ENCODE assay signal across 10 mouse cellular contexts in the genomic region with DNA sequence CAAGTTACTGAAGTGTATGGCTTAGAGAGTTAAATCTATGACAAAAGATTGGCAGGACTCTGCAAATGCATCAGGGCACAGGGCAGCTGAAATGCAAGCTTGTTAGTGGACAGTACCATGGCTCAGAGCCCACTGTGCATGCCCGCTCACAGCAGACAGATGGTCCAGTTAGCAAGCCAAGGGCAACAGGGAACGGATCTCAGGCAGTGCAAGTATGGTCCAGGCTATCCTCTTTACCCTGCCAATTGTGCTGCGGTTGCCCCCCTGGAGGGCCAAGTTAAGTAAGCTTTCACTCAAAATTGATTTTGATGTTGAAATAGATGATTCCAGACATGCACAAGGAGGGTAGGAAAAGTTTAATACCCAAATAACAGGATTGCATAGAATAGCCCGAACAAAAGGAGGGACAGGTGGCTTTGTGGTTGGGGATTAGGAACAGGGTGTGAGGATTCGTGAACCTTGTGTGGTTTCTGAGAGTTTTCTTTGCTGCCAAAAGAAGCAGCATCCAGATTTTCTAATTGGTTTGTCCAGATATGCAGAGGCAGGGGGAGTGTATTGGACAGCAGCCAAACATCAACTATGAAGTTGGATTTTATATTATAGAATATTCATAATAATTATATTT.
DNase-seq lines count a peak whose midpoint lies in the region; ATAC-seq lines count a peak whose summit lies in the region.
"Had no signal": no experiment of that assay in that cellular context is flagged by ENCODE, and none has a peak within 500 bp of the region (broad histone marks: within the 10 kb centered on the region; RNA-seq: fewer than 3 reads in every experiment).

No protein-coding gene starts in this region.

- no peaks in the 10 kb centered on the region for H3K9me3 ChIP-seq in forebrain, embryonic 11.5 days (ENCODE audit: control insufficient read depth, low read length)
- H3K9me3 ChIP-seq in forebrain, embryonic 10.5 days = no peaks in the 10 kb centered on the region
- no peaks in the 10 kb centered on the region for H3K9me3 ChIP-seq in embryonic facial prominence, embryonic 13.5 days
- H3K9me3 ChIP-seq in midbrain, embryonic 12.5 days = no peaks in the 10 kb centered on the region
- no peaks in the 10 kb centered on the region for H3K9me3 ChIP-seq in liver, embryonic 11.5 days (ENCODE audit: control insufficient read depth, low read length)
- H3K9me3 ChIP-seq: limb, embryonic 12.5 days had no signal

- 46% methylated on average over 5 of the region's 5 CpGs for WGBS in forebrain, embryonic 11.5 days
- 61% methylated on average over 5 of the region's 5 CpGs for WGBS in forebrain, embryonic 10.5 days
- 25% methylated on average over 5 of the region's 5 CpGs for WGBS in embryonic facial prominence, embryonic 13.5 days
- 33% methylated on average over 5 of the region's 5 CpGs for WGBS in midbrain, embryonic 12.5 days
- WGBS in liver, embryonic 11.5 days = 81% methylated on average over 5 of the region's 5 CpGs

- H3K27ac ChIP-seq in forebrain, embryonic 11.5 days (ENCODE audit: low read depth, low read length) = no peak overlapping the region
- no peak overlapping the region for H3K27ac ChIP-seq in forebrain, embryonic 10.5 days
- peak overlapping the region; percentile 33 for H3K27ac ChIP-seq in embryonic facial prominence, embryonic 13.5 days
- H3K27ac ChIP-seq in midbrain, embryonic 12.5 days (replicated peaks) = no peak overlapping the region
- H3K27ac ChIP-seq in liver, embryonic 11.5 days (ENCODE audit: low read depth, low read length) = no peak overlapping the region
- H3K27ac ChIP-seq: limb, embryonic 12.5 days had no signal

- H3K36me3 ChIP-seq in forebrain, embryonic 11.5 days (ENCODE audit: control insufficient read depth, insufficient read depth, low read length) = no peaks in the 10 kb centered on the region
- H3K36me3 ChIP-seq in forebrain, embryonic 10.5 days (replicated peaks) = no peaks in the 10 kb centered on the region
- H3K36me3 ChIP-seq in embryonic facial prominence, embryonic 13.5 days = no peaks in the 10 kb centered on the region
- no peaks in the 10 kb centered on the region for H3K36me3 ChIP-seq in midbrain, embryonic 12.5 days
- no peaks in the 10 kb centered on the region for H3K36me3 ChIP-seq in liver, embryonic 11.5 days (ENCODE audit: control insufficient read depth, insufficient read depth, low read length)
- H3K36me3 ChIP-seq: limb, embryonic 12.5 days had no signal

- no peak for DNase-seq in forebrain, embryonic 11.5 days (ENCODE audit: low spot score)
- DNase-seq in forebrain, embryonic 10.5 days (ENCODE audit: extremely low spot score, low spot score) = no peak
- DNase-seq in cerebellum, adult 11 months = peak; percentile 85
- no peak for DNase-seq in liver, embryonic 11.5 days (ENCODE audit: low spot score)
- no peak for DNase-seq in left cerebral cortex, postnatal 14 days (ENCODE audit: low spot score in 2 of 2)
- DNase-seq in kidney, postnatal 36 days = no peak
- DNase-seq: adrenal gland, postnatal 25 days had no signal

- no peaks in the 10 kb centered on the region for H3K4me1 ChIP-seq in forebrain, embryonic 11.5 days (replicated peaks; ENCODE audit: control insufficient read depth, insufficient read depth, low read length)
- peaks cover 13% of the 10 kb centered on the region for H3K4me1 ChIP-seq in forebrain, embryonic 10.5 days
- H3K4me1 ChIP-seq in embryonic facial prominence, embryonic 13.5 days = peaks cover 17% of the 10 kb centered on the region
- peaks cover 4% of the 10 kb centered on the region; the same call in 1 of the 2 replicates for H3K4me1 ChIP-seq in midbrain, embryonic 12.5 days
- H3K4me1 ChIP-seq in liver, embryonic 11.5 days (replicated peaks; ENCODE audit: control insufficient read depth, insufficient read depth, low read length) = no peaks in the 10 kb centered on the region
- H3K4me1 ChIP-seq: limb, embryonic 12.5 days had no signal

- H3K27me3 ChIP-seq in forebrain, embryonic 11.5 days (ENCODE audit: control insufficient read depth, insufficient read depth, low read length) = no peaks in the 10 kb centered on the region
- no peaks in the 10 kb centered on the region for H3K27me3 ChIP-seq in forebrain, embryonic 10.5 days (ENCODE audit: poor library complexity, severe bottlenecking)
- H3K27me3 ChIP-seq in embryonic facial prominence, embryonic 13.5 days = peaks cover 7% of the 10 kb centered on the region
- no peaks in the 10 kb centered on the region for H3K27me3 ChIP-seq in midbrain, embryonic 12.5 days
- H3K27me3 ChIP-seq in liver, embryonic 11.5 days (replicated peaks; ENCODE audit: control insufficient read depth, insufficient read depth, low read length) = no peaks in the 10 kb centered on the region
- H3K27me3 ChIP-seq: limb, embryonic 12.5 days had no signal

- no peak overlapping the region for H3K9ac ChIP-seq in forebrain, embryonic 11.5 days (ENCODE audit: low read length)
- H3K9ac ChIP-seq in embryonic facial prominence, embryonic 13.5 days = no peak overlapping the region
- no peak overlapping the region for H3K9ac ChIP-seq in midbrain, embryonic 12.5 days (replicated peaks)
- H3K9ac ChIP-seq in liver, embryonic 11.5 days (ENCODE audit: low read depth, low read length) = no peak overlapping the region
- H3K9ac ChIP-seq: limb, embryonic 12.5 days had no signal

- no peak overlapping the region for H3K4me3 ChIP-seq in forebrain, embryonic 11.5 days (ENCODE audit: low read depth, low read length)
- no peak overlapping the region for H3K4me3 ChIP-seq in forebrain, embryonic 10.5 days
- no peak overlapping the region for H3K4me3 ChIP-seq in embryonic facial prominence, embryonic 13.5 days
- no peak overlapping the region for H3K4me3 ChIP-seq in midbrain, embryonic 12.5 days
- no peak overlapping the region for H3K4me3 ChIP-seq in liver, embryonic 11.5 days (ENCODE audit: low read depth, low read length)
- H3K4me3 ChIP-seq: limb, embryonic 12.5 days had no signal

- H3K4me2 ChIP-seq in forebrain, embryonic 11.5 days (ENCODE audit: low read depth, low read length, severe bottlenecking) = no peak overlapping the region
- no peak overlapping the region for H3K4me2 ChIP-seq in embryonic facial prominence, embryonic 13.5 days
- no peak overlapping the region for H3K4me2 ChIP-seq in midbrain, embryonic 12.5 days (replicated peaks)
- H3K4me2 ChIP-seq in liver, embryonic 11.5 days = no peak overlapping the region
- H3K4me2 ChIP-seq: limb, embryonic 12.5 days had no signal

- intact Hi-C loops in left cerebral cortex, postnatal 14 days (cut with DNase I) = no loop called here

- ATAC-seq in forebrain, embryonic 11.5 days (replicated peaks; ENCODE audit: low FRiP score) = peak; percentile 70
- ATAC-seq in embryonic facial prominence, embryonic 13.5 days (ENCODE audit: insufficient number of reproducible peaks, insufficient read depth, low FRiP score, low TSS enrichment, low read depth) = no peak
- ATAC-seq in midbrain, embryonic 12.5 days (ENCODE audit: low FRiP score, low read depth) = peak; percentile 87
- ATAC-seq in liver, embryonic 11.5 days (replicated peaks; ENCODE audit: low FRiP score) = no peak

Comparison
In these comparisons a context has a peak if more than half of its experiments do, and no peak if none do; other contexts are left out.
1. ATAC-seq: peak in forebrain, embryonic 11.5 days (single experiment) and midbrain, embryonic 12.5 days (single experiment); none in embryonic facial prominence, embryonic 13.5 days (single experiment) and liver, embryonic 11.5 days (single experiment).